Mouse (Mus musculus): ENCODE measurements around the gene Col9a1.

DNA sequence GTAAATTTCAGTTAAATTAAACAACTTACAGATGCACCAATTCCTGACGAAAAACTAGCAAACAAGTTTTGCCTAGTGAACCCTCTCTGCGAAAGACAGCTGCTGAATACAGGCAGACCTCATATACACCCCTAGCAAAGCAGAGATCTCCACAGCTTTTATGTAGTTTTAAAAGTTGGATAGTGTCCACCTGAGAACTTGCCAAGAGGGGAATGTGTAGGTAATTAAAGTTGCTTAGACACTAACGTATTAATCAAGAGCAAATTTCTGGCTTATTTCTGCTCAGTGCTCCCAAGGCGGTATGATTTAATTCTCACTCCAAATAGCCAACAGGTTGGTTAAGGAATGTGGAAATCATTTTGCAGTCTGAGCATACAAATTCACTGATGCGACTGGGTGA, 80.6 kb downstream of the Col9a1 start:
- TF ChIP-seq POLR2A (IDR thresholded peaks at IDR 0.05; ENCODE audit: low read depth, low read length): no peak
- TF ChIP-seq CTCF (conservative IDR thresholded peaks at IDR 0.05; ENCODE audit: insufficient read depth, insufficient read length, low read depth, low read length): no peak
